Mouse (Mus musculus) liver, embryonic 11.5 days (tissue): ENCODE measurements at regions not wholly inside any gene's neighbourhood (a gene's known extent, or its start where the extent isn't known, plus 50 kb on each side); places are given as distances from the start of the nearest gene placed in this dataset.

Experiments used
- ATAC-seq: fragments of 200-750 bp; cut with Nextera tagmentation; replicated peaks from 2 replicates; pipeline ENCODE4 v1.8.0; 2017; ENCODE audit warnings: moderate number of reproducible peaks, mild to moderate bottlenecking, moderate TSS enrichment, moderate library complexity; ENCODE audit not compliant: low FRiP score
- DNase-seq: peaks from one replicate; pipeline ENCODE4 v3.0.0-alpha.2; 2017; ENCODE audit warnings: low spot score
- H3K27ac ChIP-seq: fragments of 300-500 bp; sonication (generic); 2 replicates; pipeline ENCODE4 v1.5.1; 2014; ENCODE audit warnings: mild to moderate bottlenecking, low read depth, low read length, control low read depth
- H3K27me3 ChIP-seq: fragments of 300-500 bp; sonication (generic); replicated peaks from 2 replicates; pipeline ENCODE4 v1.6.1; 2014; ENCODE audit warnings: low read length, mixed read lengths; ENCODE audit not compliant: control insufficient read depth, insufficient read depth
- H3K36me3 ChIP-seq: fragments of 300-500 bp; sonication (generic); 2 replicates; pipeline ENCODE4 v1.6.1; 2014; ENCODE audit warnings: mild to moderate bottlenecking, low read length, moderate library complexity, mixed read lengths; ENCODE audit not compliant: control insufficient read depth, insufficient read depth
- H3K4me1 ChIP-seq: fragments of 300-500 bp; sonication (generic); replicated peaks from 2 replicates; pipeline ENCODE4 v1.6.1; 2014; ENCODE audit warnings: low read length, mixed read lengths; ENCODE audit not compliant: control insufficient read depth, insufficient read depth
- H3K4me2 ChIP-seq: fragments of 300-500 bp; sonication (generic); 2 replicates; pipeline ENCODE4 v1.6.1; 2014; ENCODE audit warnings: mild to moderate bottlenecking, control low read depth, moderate library complexity
- H3K4me3 ChIP-seq: fragments of 300-500 bp; sonication (generic); 2 replicates; pipeline ENCODE4 v1.5.1; 2014; ENCODE audit warnings: low read depth, low read length, control low read depth
- H3K9ac ChIP-seq: fragments of 300-500 bp; sonication (generic); 2 replicates; pipeline ENCODE4 v1.6.1; 2014; ENCODE audit warnings: low read depth, low read length, control low read depth
- H3K9me3 ChIP-seq: fragments of 300-500 bp; sonication (generic); 2 replicates; pipeline ENCODE4 v1.6.1; 2016; ENCODE audit warnings: low read length, inconsistent platforms, mixed read lengths; ENCODE audit not compliant: control insufficient read depth
- WGBS: fragments of 180-500 bp; shearing (Covaris S2); extraction: QIAGEN DNeasy Blood & Tissue Kit; methylation state at CpG from one replicate; pipeline ENCODE4 v1.1.7; 2014; 5-methylcytosine and 5-hydroxymethylcytosine counted together

DNA sequence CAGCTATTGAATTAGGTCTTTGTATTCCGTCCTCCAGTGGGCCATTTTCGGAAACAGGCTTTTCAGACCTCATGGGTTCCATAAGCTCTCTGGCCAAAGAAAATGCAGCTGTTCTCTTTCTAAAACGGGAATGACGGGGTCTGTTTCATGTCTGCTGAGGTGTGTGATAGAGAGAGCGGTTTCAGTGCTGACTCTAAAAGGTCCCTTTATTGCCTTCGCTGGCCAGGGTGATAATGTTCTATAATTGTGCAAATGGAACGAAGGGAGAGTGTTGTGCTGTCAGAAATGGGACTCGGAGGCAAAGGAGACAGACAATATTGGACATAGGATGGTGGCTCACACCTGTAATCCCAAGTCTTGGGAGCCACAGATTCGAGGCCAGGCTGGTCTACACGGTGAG is 53.5 kb upstream of the Osbpl8 start:
- no peaks in the 10 kb centered on the region for H3K36me3 ChIP-seq
- H3K27me3 ChIP-seq, result no peaks in the 10 kb centered on the region
- ATAC-seq, result no peak
- 80% methylated on average over 10 of the region's 10 CpGs for WGBS
- H3K9ac ChIP-seq, result no peak overlapping the region
- DNase-seq, result no peak
- no peak overlapping the region for H3K4me2 ChIP-seq
- no peaks in the 10 kb centered on the region for H3K9me3 ChIP-seq
- H3K4me1 ChIP-seq, result no peaks in the 10 kb centered on the region
- no peak overlapping the region for H3K4me3 ChIP-seq
- H3K27ac ChIP-seq, result no peak overlapping the region

DNA sequence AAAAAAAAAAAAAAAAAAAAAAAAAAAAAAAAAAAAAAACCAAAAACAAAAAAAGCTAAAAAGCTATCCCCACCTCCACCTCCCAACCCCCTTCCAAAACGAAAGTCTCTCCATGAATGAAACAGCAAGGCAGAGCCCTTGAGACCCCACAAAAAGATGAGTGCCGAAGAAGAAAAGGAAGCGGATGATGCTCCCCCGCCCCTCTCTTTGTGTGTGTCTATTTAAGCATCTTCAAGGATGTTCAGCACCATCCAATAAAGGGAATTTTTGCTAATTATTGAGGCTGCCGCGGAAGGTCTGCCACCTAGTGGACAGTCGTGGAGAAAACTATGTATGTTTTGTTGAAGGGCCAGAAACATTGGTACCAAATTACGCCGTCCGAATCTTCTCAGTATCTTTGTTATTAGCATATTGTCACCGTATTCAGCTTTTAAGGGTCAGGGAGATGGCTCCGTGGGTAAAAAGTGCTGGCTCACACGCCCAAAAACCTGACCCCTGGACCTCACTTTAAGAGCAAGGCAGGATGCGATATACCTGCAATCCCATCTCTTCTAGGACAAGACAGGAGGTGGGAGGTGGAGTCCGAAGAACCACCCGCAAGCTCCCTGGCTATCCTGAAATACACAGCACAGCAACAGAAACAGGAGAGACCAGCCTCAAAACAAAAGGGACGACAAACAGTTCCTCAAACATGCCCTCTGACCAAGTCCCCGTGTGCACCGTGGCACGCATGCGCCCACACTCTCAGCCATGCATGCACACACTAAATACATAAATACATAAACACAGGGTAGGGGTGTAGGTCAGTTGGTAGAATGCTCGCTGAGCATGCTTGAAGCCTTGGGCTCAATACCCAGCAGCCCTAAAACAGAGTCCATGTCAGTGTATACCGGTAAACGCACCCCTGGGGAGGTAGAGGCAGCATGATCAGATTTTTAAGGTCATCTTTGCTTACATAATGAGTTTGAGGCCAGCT is 55.6 kb upstream of the Osbpl8 start:
- no peaks in the 10 kb centered on the region for H3K36me3 ChIP-seq
- H3K27me3 ChIP-seq, result no peaks in the 10 kb centered on the region
- DNase-seq (peak; percentile 57), ATAC-seq (no peak)
- H3K4me2 ChIP-seq, result peak overlapping the region; percentile 30
- H3K27ac ChIP-seq, result no peak overlapping the region
- peak overlapping the region; percentile 17; the same call in 1 of the 2 replicates for H3K4me3 ChIP-seq
- WGBS, result 47% methylated on average over 24 of the region's 24 CpGs
- H3K9ac ChIP-seq, result no peak overlapping the region
- H3K9me3 ChIP-seq, result no peaks in the 10 kb centered on the region
- H3K4me1 ChIP-seq, result no peaks in the 10 kb centered on the region

- Histone ChIP-seq H3K27me3 (no peaks in the 10 kb centered on the region), H3K9me3 (no peaks in the 10 kb centered on the region), H3K27ac (no peak overlapping the region), H3K4me3 (no peak overlapping the region), H3K4me1 (no peaks in the 10 kb centered on the region), H3K36me3 (no peaks in the 10 kb centered on the region), H3K4me2 (no peak overlapping the region), H3K9ac (no peak overlapping the region)
- WGBS, result 66% methylated on average over 5 of the region's 5 CpGs
- no peak for ATAC-seq
- no peak for DNase-seq
These were observed 56.7 kb upstream of the Osbpl8 start for GRCm38 (mm10) chr10:111107852-111108251.

DNA sequence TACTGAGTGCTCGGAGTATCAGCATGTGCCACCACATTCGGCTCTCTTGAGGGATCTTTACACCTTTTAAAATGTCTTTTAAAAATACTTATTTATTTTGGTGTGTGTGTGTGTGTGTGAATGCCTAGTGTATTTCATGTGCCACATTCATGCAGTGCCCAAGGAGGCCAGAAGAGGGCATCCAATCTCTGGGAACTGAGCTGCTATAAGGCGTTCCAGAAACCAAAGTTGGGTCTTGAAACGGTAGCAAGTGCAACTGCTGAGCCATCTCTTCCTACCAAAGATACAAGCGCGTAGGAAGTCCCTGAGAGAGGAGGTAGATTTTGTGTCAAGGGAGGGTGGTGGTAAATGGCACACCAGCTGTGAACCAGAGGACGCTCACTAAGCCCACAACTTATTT is 57.2 kb upstream of the Osbpl8 start:
- 44% methylated on average over 7 of the region's 7 CpGs for WGBS
- DNase-seq, result peak; percentile 41
- Histone ChIP-seq H3K36me3 (no peaks in the 10 kb centered on the region), H3K4me1 (0 out of 2 replicates have a peak, but pooled peaks cover 2% of the 10 kb centered on the region), H3K4me3 (no peak overlapping the region), H3K27me3 (no peaks in the 10 kb centered on the region), H3K9ac (no peak overlapping the region), H3K9me3 (no peaks in the 10 kb centered on the region), H3K4me2 (no peak overlapping the region), H3K27ac (no peak overlapping the region)
- peak; percentile 13; the same call in 1 of the 2 replicates for ATAC-seq

DNA sequence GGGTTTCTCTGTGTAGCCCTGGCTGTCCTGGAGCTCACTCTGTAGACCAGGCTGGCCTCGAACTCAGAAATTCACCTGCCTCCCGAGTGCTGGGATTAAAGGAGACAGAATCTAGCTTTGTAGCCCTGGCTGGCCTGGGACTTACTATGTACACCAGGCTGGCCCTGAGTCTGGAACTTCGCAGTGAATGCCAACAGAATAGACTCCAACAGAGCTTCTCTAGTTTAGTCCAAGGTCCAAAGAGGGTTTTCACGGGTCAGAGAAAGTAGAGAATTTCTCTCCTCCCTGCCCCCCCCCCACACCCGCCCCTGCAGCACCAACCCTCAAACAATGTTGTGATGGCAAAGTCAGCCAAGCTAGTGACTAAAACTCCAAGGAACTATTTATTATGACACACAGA is 58.1 kb upstream of the Osbpl8 start:
- 0 out of 2 replicates have a peak, but pooled peaks cover 4% of the 10 kb centered on the region for H3K4me1 ChIP-seq
- H3K4me3 ChIP-seq, result no peak overlapping the region
- H3K9me3 ChIP-seq, result no peaks in the 10 kb centered on the region
- no peak overlapping the region for H3K27ac ChIP-seq
- no peak for ATAC-seq
- 74% methylated on average over 5 of the region's 5 CpGs for WGBS
- no peaks in the 10 kb centered on the region for H3K36me3 ChIP-seq
- H3K27me3 ChIP-seq, result no peaks in the 10 kb centered on the region
- no peak overlapping the region for H3K9ac ChIP-seq
- no peak overlapping the region for H3K4me2 ChIP-seq
- DNase-seq, result no peak

- WGBS, result 80% methylated on average over 5 of the region's 5 CpGs
- Histone ChIP-seq H3K4me2 (no peak overlapping the region), H3K9me3 (no peaks in the 10 kb centered on the region), H3K36me3 (no peaks in the 10 kb centered on the region), H3K4me1 (0 out of 2 replicates have a peak, but pooled peaks cover 4% of the 10 kb centered on the region), H3K9ac (no peak overlapping the region), H3K27ac (no peak overlapping the region), H3K4me3 (no peak overlapping the region), H3K27me3 (no peaks in the 10 kb centered on the region)
- ATAC-seq, result no peak
- DNase-seq, result no peak
These were observed 58.9 kb upstream of the Osbpl8 start for GRCm38 (mm10) chr10:111105662-111106061.

DNA sequence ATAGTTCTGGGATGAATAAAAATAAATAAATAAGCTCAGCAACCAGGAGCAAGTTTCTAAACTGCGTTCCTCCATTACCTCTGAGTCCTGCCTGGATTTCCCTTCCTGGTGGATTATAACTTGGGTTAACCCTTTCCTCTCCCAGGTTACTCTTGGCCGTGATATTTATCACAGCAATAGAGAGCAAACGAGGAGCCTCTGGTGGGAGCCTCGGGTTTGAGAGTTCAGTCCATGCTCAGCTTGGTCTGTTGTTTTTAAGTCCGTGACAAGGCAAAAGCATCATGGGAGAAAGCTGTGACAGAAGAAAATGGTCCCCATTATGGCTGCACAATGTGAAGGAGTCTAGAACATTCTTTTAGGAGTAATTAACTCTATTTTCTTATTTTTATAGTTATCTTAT is 61.0 kb upstream of the Osbpl8 start:
- WGBS, result 64% methylated on average over 5 of the region's 5 CpGs
- H3K27me3 ChIP-seq, result no peaks in the 10 kb centered on the region
- H3K9ac ChIP-seq, result no peak overlapping the region
- peak overlapping the region; percentile 65 for H3K4me2 ChIP-seq
- DNase-seq (no peak), ATAC-seq (no peak)
- H3K4me1 ChIP-seq, result 0 out of 2 replicates have a peak, but pooled peaks cover 4% of the 10 kb centered on the region
- no peak overlapping the region; the same call in 1 of the 2 replicates for H3K4me3 ChIP-seq
- H3K36me3 ChIP-seq, result no peaks in the 10 kb centered on the region
- no peaks in the 10 kb centered on the region for H3K9me3 ChIP-seq
- no peak overlapping the region for H3K27ac ChIP-seq

DNA sequence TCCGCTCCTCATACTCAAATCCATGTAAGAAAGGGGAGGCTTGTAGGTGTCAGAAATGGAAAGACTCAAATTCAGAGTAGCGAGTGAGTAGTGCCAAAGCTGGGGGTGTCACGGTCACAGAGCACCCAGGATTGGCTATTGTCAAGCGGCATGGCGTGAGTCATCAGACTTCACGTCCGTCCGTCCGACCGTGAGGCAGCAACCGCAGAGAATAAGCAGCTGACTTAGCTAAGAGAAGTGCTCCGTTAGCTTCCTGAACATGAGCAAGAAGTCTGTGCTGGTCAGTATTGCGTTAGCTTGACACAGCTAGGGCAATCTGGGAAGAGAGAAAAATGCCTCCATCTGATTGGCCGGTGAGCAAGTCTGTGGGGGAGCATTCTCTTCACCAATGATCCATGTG is 61.5 kb upstream of the Osbpl8 start:
- 45% methylated on average over 14 of the region's 14 CpGs for WGBS

More for the DNA sequence above, 61.5 kb upstream of the Osbpl8 start:
- peak overlapping the region; percentile 34 for H3K4me3 ChIP-seq
- no peaks in the 10 kb centered on the region for H3K27me3 ChIP-seq
- no peak overlapping the region for H3K27ac ChIP-seq
- DNase-seq (no peak), ATAC-seq (peak; percentile 37)
- H3K36me3 ChIP-seq, result no peaks in the 10 kb centered on the region
- 0 out of 2 replicates have a peak, but pooled peaks cover 4% of the 10 kb centered on the region for H3K4me1 ChIP-seq
- H3K9ac ChIP-seq, result no peak overlapping the region
- no peaks in the 10 kb centered on the region for H3K9me3 ChIP-seq
- H3K4me2 ChIP-seq, result peak overlapping the region; percentile 65
